Mouse (Mus musculus): ENCODE data around the gene Amacr. TPM values are rescaled to one million over a fixed set of nuclear protein-coding genes. Genes with fewer than 3 reads are reported as not detected.

The Amacr gene
- polyA plus RNA-seq, 1 experiment from 2014 or later, result 15.2 TPM

DNA sequence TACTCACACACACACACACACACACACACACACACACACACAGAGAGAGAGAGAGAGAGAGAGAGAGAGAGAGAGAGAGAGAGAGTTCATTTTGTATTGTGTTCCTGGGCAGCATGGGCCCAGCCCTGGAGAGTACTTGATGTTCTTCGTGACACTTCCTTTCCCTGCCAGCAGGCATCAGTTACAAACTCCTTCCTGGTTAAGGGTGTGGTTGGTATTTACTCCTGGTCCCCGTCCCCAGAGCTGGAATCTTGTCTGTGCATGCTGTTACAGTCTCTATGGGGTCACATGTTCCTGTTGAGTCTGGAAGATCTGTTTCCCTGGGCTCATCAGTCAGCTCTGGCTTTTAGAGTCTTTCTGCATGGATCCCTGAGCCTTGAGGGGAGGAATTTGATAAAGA, 8.9 kb downstream of the Amacr start:
- DNase-seq (ENCODE audit: low read depth, low spot score) (no peak), ATAC-seq (no peak)
- ChIA-PET CTCF (interaction anchor here (1.1 kb wide), 1 partner anchor 8 kb away, joined by 4 read pairs; no protein-coding TSS in a partner anchor), POLR2A (no interaction called here)
- no peaks in the 10 kb centered on the region for H3K27me3 ChIP-seq
- no peak for TF ChIP-seq CTCF (IDR thresholded peaks at IDR 0.05)
- in situ Hi-C loops (cut with MboI; ENCODE audit: low pct_unique_long_range_greater_than_20kb), result no loop called here

DNA sequence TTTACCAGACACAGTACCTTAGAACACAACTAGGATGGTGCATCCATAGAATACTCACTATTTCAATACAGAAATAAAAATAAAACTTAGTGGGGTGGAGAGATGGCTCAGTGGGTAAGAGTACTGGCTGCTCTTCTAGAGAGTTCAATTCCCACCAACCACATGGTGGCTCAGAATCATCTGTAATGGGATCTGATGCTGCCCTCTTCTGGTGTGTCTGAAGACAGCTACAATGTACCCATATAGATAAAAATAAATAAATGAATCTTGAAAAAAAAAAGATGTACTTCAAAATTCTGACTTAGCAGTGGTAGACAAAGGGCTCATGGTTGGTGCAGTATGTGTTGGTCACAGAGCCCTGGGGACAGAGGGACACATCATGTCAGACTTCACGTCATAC, 10.0 kb downstream of the Amacr start:
- DNase-seq (ENCODE audit: low read depth, low spot score) (no peak), ATAC-seq (no peak)
- ChIA-PET CTCF (interaction anchor here (1.1 kb wide), 1 partner anchor 9 kb away, joined by 4 read pairs; no protein-coding TSS in a partner anchor), POLR2A (no interaction called here)
- H3K27me3 ChIP-seq, result no peaks in the 10 kb centered on the region
- no peak for TF ChIP-seq CTCF (IDR thresholded peaks at IDR 0.05)
- in situ Hi-C loops (cut with MboI; ENCODE audit: low pct_unique_long_range_greater_than_20kb), result no loop called here

DNA sequence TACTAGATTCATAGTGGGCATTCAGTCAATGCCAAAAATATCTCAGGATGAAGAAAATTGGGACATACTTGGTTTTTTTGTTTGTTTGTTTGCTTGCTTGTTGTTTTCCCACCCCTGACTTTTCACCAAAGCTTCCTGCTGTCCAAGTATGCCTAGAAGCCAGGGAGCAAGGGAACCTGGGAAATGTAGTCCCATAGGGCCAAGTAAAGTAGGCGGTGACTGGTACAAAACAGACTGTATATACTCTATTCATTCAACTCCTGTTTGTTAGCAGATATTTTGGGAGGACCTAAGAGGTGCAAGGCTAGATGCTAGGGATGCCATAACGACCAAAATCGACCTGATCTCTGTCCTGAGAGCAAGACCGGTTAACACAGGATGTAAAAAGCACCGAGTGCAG, 18.3 kb downstream of the Amacr start:
- ATAC-seq, result no peak
- ChIA-PET CTCF (interaction anchor here (1.3 kb wide), 1 partner anchor 18 kb away, joined by 3 read pairs; no protein-coding TSS in a partner anchor), POLR2A (no interaction called here)
- in situ Hi-C loops (cut with MboI; ENCODE audit: low pct_unique_long_range_greater_than_20kb), result no loop called here
- peaks cover 6% of the 10 kb centered on the region for H3K27me3 ChIP-seq
- TF ChIP-seq CTCF (IDR thresholded peaks at IDR 0.05), result no peak
- DNase-seq (ENCODE audit: low read depth, low spot score), result no peak

DNA sequence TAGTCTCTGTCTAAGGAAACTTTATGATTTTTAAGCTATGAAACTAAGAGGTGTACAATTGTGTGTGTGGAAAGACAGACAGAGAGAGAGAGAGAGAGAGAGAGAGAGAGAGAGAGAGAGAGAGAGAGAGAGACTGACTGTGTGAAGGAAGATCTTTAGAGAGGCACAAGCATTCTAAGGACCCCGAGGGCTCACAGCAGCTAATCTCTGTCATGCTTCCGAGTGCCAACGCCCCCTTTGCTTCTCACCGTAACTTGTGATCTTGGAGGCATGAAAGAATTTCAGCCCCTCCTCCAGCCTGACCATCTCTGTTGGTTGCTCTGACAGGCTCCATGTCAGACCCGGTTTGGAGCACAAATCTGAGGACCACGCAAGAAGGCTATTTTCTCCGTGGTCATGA, 18.9 kb downstream of the Amacr start, which contains the start of gene Slc45a2:
Gene Slc45a2, plus strand, starts transcription at position 301 of the 400 bp plus-strand sequence.
- CTCF ChIA-PET, result interaction anchor here (1.0 to 1.3 kb wide), 2 partner anchors 17 to 80 kb away, joined by 3 read pairs; no protein-coding TSS in a partner anchor
- ATAC-seq (no peak), DNase-seq (ENCODE audit: low read depth, low spot score) (no peak)
- peaks cover 6% of the 10 kb centered on the region for H3K27me3 ChIP-seq
- POLR2A ChIA-PET, result no interaction called here
- TF ChIP-seq CTCF (IDR thresholded peaks at IDR 0.05), result no peak
- in situ Hi-C loops (cut with MboI; ENCODE audit: low pct_unique_long_range_greater_than_20kb), result no loop called here

DNA sequence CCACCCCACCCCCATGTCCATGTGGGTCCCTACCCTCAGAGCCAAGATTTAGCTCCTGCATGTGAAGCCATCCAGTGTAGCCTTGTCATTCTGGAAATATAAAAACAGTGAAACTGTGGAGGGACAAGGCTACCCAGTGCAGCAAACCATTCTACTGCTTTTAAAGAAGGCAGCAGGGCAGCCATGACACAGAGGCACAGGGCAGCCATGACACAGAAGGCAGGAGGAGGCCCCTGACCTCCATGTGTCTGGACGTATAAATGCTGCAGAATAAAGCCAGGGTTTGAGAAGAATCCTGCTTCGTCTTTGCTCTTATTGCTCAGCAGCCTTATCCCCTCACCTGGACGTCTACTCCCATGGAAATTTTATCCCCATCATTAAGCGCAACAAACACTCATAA, 22.2 kb downstream of the Amacr start:
- no peak for TF ChIP-seq CTCF (IDR thresholded peaks at IDR 0.05)
- in situ Hi-C loops (cut with MboI; ENCODE audit: low pct_unique_long_range_greater_than_20kb), result no loop called here
- no peak for DNase-seq (ENCODE audit: low read depth, low spot score)
- ChIA-PET CTCF (no interaction called here), POLR2A (no interaction called here)
- ATAC-seq, result no peak
- H3K27me3 ChIP-seq, result peaks cover 20% of the 10 kb centered on the region

DNA sequence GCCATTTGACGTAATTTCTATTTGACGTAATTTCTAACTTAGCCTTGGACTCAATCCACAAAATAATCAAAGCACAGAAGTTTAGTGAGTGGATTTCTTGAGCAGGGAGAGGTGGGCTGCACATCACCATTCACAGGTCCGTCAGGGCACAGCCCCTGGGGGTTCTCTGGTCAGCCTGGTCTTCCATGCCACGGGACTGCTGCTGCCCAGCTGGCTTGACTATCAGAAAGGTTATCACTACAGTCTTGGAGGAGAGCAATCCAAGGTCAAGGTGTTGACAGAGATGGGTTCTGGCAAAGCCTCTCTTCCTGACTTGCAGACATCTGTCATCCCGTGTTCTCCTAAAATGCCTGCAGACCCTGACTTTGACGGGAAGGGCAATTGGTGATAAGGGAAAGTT, 23.1 kb downstream of the Amacr start:
- CTCF ChIA-PET, result no interaction called here
- no peak for DNase-seq (ENCODE audit: low read depth, low spot score)
- no peak for ATAC-seq
- in situ Hi-C loops (cut with MboI; ENCODE audit: low pct_unique_long_range_greater_than_20kb), result no loop called here
- no peak for TF ChIP-seq CTCF (IDR thresholded peaks at IDR 0.05)
- POLR2A ChIA-PET, result interaction anchor here (0.5 to 0.9 kb wide), 2 partner anchors 24 to 40 kb away, joined by 4 to 7 read pairs; no protein-coding TSS in a partner anchor
- peaks cover 22% of the 10 kb centered on the region for H3K27me3 ChIP-seq

DNA sequence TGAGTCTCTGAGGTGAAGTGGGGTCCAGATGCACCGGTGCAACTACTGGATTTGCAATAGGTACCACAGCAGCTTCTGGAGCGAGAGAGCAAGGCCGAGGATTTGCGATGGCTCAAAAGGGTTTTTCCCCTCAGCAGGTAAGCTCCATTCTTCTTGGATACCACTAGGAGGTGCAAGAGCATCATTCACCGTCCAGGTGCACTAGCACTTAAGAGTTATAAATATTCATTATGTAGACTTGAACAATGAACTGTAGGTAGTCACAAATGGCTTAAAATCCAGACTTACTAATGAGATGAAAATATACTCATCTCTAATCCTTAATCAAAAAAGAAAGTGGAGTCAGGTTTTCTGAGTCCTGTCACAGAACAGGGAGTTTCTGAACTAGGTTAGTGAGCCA, 27.2 kb downstream of the Amacr start:
- no peak for TF ChIP-seq CTCF (IDR thresholded peaks at IDR 0.05)
- ATAC-seq (no peak), DNase-seq (ENCODE audit: low read depth, low spot score) (no peak)
- peaks cover 22% of the 10 kb centered on the region for H3K27me3 ChIP-seq
- CTCF ChIA-PET, result interaction anchor here (0.8 to 1.8 kb wide), 4 partner anchors 14 to 30 kb away, joined by 3 to 5 read pairs (median 4); no protein-coding TSS in a partner anchor
- in situ Hi-C loops (cut with MboI; ENCODE audit: low pct_unique_long_range_greater_than_20kb), result no loop called here
- POLR2A ChIA-PET, result no interaction called here

DNA sequence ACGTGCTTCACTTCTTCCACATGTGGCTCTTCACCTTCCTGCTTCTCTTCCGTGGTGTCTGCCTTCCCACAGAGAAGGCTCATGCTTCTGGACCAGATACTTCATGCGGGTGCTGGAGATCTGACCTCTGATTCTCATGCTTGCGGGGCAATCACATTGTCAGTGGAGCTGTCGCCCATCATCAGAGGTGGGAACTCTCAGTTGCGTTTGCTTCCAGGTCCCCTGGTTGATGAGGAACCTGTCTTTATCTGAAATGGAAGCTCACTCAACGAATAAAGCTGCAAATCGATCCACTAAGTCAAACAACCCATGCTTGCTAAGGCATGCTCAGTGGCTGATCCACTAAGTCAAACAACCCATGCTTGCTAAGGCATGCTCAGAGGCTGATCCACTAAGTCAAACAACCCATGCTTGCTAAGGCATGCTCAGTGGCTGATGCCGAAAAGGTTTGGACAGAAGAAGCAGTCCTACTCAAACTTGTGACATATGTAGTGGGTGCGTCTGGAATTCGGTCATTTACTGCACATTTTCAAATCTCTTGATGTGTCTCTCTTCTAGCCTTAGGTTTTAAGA, 29.5 kb downstream of the Amacr start:
- ChIA-PET CTCF (no interaction called here), POLR2A (no interaction called here)
- DNase-seq (ENCODE audit: low read depth, low spot score) (no peak), ATAC-seq (no peak)
- H3K27me3 ChIP-seq, result peaks cover 22% of the 10 kb centered on the region
- TF ChIP-seq CTCF (IDR thresholded peaks at IDR 0.05), result no peak
- in situ Hi-C loops (cut with MboI; ENCODE audit: low pct_unique_long_range_greater_than_20kb), result no loop called here

DNA sequence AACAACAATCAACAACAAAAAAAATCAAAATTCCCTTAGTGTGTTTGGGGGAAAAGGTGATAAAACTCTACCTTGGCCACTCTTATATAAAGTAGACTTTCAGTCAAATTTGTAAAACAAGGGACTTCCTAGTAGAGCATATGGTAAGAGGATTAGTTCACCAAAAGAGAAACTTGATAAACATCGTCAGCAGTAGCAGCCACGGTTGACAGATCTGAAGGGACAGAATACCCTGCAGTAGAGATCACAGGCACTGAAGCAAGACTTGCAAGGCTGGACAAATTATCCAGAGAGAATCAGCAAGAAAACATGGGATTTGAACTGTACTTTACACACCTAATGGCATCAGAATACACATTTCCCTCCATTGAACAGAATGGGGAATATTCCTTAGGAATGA, 33.4 kb downstream of the Amacr start:
- DNase-seq (ENCODE audit: low read depth, low spot score), result no peak
- POLR2A ChIA-PET, result no interaction called here
- CTCF ChIA-PET, result no interaction called here
- ATAC-seq, result no peak
- TF ChIP-seq CTCF (IDR thresholded peaks at IDR 0.05), result no peak
- in situ Hi-C loops (cut with MboI; ENCODE audit: low pct_unique_long_range_greater_than_20kb), result no loop called here
- peaks cover 14% of the 10 kb centered on the region for H3K27me3 ChIP-seq

DNA sequence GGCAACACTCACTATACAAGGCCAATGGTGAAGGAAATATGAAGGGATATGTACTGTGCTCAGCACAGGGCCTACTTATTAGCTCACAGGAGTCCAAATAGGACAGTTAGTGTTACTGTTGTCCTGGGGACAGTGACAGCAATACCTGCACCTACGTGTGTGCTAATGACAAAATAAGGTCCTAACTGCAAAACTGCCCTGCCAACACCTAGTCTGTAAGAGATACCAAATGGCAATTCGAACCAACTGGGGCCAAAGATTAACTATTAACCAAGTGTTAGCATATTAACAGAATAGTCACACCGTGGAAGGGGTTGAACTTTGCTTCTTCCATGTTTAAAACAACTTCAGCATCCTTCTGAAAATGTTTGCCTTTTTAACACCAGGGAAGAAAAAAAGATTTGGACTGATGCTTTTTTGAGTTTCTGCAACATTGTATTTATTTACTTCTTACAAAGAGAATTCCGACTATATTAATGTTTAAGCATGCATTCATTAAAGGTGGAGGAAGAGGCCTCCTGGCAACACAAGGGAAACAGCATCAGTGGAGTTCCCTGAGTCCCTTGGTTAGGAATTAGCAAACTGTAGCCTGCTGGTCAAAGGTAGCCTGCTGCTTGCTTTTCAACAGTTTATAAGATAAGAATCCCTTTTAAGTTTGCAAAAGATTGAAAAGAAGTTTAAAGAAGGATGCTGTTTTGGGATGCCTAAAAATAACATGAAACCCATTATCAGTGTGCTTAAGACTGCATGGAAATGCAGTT, 45.4 kb downstream of the Amacr start:
- POLR2A ChIA-PET, result no interaction called here
- DNase-seq (ENCODE audit: low read depth, low spot score) (no peak), ATAC-seq (no peak)
- no peak for TF ChIP-seq CTCF (IDR thresholded peaks at IDR 0.05)
- in situ Hi-C loops (cut with MboI; ENCODE audit: low pct_unique_long_range_greater_than_20kb), result loop anchor here (25.0 kb wide), 1 partner anchor 935 kb away; no protein-coding TSS in a partner anchor
- H3K27me3 ChIP-seq, result peaks cover 34% of the 10 kb centered on the region
- CTCF ChIA-PET, result no interaction called here

DNA sequence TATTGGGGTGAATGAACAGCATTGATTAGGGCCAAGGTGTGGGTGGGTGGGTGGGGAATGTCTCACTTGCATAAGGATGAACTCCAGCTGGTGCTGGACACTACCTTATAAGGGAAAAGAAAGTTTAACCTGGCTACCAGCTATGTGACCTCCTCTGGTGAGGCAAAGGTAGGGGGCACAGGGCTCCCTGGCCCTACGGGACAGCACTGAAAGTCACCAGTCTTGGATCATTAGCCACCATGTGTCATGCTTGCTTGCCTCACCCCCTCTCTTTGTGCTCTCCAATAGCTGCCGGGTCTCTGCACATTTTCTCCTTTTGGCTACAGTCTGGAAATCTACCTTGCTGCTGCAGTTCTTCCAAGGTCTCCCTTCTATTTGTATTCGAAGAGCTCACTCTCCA, 48.6 kb downstream of the Amacr start:
- no peak for ATAC-seq
- ChIA-PET CTCF (interaction anchor here (1.5 kb wide), 1 partner anchor 14 kb away, joined by 3 read pairs; no protein-coding TSS in a partner anchor), POLR2A (no interaction called here)
- peaks cover 32% of the 10 kb centered on the region for H3K27me3 ChIP-seq
- TF ChIP-seq CTCF (IDR thresholded peaks at IDR 0.05), result no peak
- in situ Hi-C loops (cut with MboI; ENCODE audit: low pct_unique_long_range_greater_than_20kb), result loop anchor here (5.0 to 25.0 kb wide), 2 partner anchors 88 to 932 kb away; no protein-coding TSS in a partner anchor
- no peak for DNase-seq (ENCODE audit: low read depth, low spot score)

All from Patski (cell line).